ENCODE assay signal across 10 mouse cellular contexts in genomic region chr6:122828086-122828485, GRCm38 (mm10). TPM values are rescaled to one million over a fixed set of nuclear protein-coding genes. Genes with fewer than 3 reads are reported as not detected.
A peak's percentile ranks its signal among the peaks of the same experiment; 100 is the strongest.
DNase-seq lines count a peak whose midpoint lies in the region; ATAC-seq and TF ChIP-seq lines count a peak whose summit lies in the region.
"Had no signal": no experiment of that assay in that cellular context is flagged by ENCODE, and none has a peak within 500 bp of the region (broad histone marks: within the 10 kb centered on the region; RNA-seq: fewer than 3 reads in every experiment).

No protein-coding gene starts in this region.

- H3K36me3 ChIP-seq in kidney, adult 2 months (ENCODE audit: control insufficient read depth, insufficient read depth, low read length), result peaks cover 2% of the 10 kb centered on the region; the same call in 1 of the 2 replicates
- H3K36me3 ChIP-seq in kidney, embryonic 16.5 days (ENCODE audit: insufficient read depth, low read length), result peaks cover 16% of the 10 kb centered on the region
- H3K36me3 ChIP-seq in G1E (replicated peaks), result peaks cover 59% of the 10 kb centered on the region
- peaks cover 42% of the 10 kb centered on the region for H3K36me3 ChIP-seq in liver, embryonic 12.5 days
- peaks cover 9% of the 10 kb centered on the region for H3K36me3 ChIP-seq in splenic B cell, adult 2 months (ENCODE audit: control insufficient read depth, insufficient read depth, low read length, poor library complexity, severe bottlenecking)

- no peak overlapping the region for H3K4me2 ChIP-seq in kidney, embryonic 16.5 days (replicated peaks; ENCODE audit: low read depth, low read length)
- H3K4me2 ChIP-seq in liver, embryonic 12.5 days, result no peak overlapping the region
- H3K4me2 ChIP-seq: embryonic facial prominence, embryonic 12.5 days; neural tube, embryonic 13.5 days had no signal

- H3K4me3 ChIP-seq in kidney, adult 2 months (ENCODE audit: insufficient read depth, low read depth, low read length), result no peak overlapping the region
- H3K4me3 ChIP-seq in kidney, embryonic 16.5 days (ENCODE audit: low read length), result no peak overlapping the region
- no peak overlapping the region for H3K4me3 ChIP-seq in G1E (ENCODE audit: low read depth, low read length)
- no peak overlapping the region for H3K4me3 ChIP-seq in liver, embryonic 12.5 days
- H3K4me3 ChIP-seq: embryonic facial prominence, embryonic 12.5 days; neural tube, embryonic 13.5 days had no signal

- H3K27ac ChIP-seq in kidney, adult 2 months (ENCODE audit: insufficient read depth, low read depth, low read length), result no peak overlapping the region
- no peak overlapping the region for H3K27ac ChIP-seq in kidney, embryonic 16.5 days (ENCODE audit: low read length)
- H3K27ac ChIP-seq in liver, embryonic 12.5 days, result no peak overlapping the region
- H3K27ac ChIP-seq: embryonic facial prominence, embryonic 12.5 days; neural tube, embryonic 13.5 days had no signal

- ATAC-seq in kidney, embryonic 16.5 days (ENCODE audit: low FRiP score, low TSS enrichment), result no peak
- ATAC-seq in G1E (ENCODE audit: extremely low read depth, insufficient number of reproducible peaks, low FRiP score, poor library complexity, severe bottlenecking), result no peak
- ATAC-seq in liver, embryonic 12.5 days, result 0 out of 2 replicates have a peak, but pooled peaks have one; percentile 3

- peaks cover 20% of the 10 kb centered on the region for H3K4me1 ChIP-seq in kidney, adult 2 months (ENCODE audit: control insufficient read depth, insufficient read depth, low read length)
- peaks cover 14% of the 10 kb centered on the region for H3K4me1 ChIP-seq in kidney, embryonic 16.5 days (ENCODE audit: insufficient read depth, low read length)
- H3K4me1 ChIP-seq in G1E (ENCODE audit: insufficient read depth, low read depth, low read length), result peaks cover 38% of the 10 kb centered on the region
- peaks cover 46% of the 10 kb centered on the region for H3K4me1 ChIP-seq in liver, embryonic 12.5 days

- H3K9me3 ChIP-seq in kidney, embryonic 16.5 days (ENCODE audit: low read length), result no peaks in the 10 kb centered on the region
- H3K9me3 ChIP-seq in G1E (replicated peaks), result no peaks in the 10 kb centered on the region
- H3K9me3 ChIP-seq in liver, embryonic 12.5 days (replicated peaks), result no peaks in the 10 kb centered on the region
- H3K9me3 ChIP-seq: embryonic facial prominence, embryonic 12.5 days; neural tube, embryonic 13.5 days had no signal

- peak; percentile 35 for DNase-seq in kidney, adult 2 months
- DNase-seq in G1E (ENCODE audit: low spot score), result no peak
- peak; percentile 46 for DNase-seq in brain, adult 2 months (ENCODE audit: low read depth, low spot score)
- peak; percentile 55 for DNase-seq in splenic B cell, adult 2 months (ENCODE audit: low read depth, low spot score)
- DNase-seq in frontal cortex, postnatal 36 days (ENCODE audit: low spot score in 2 of 2), result no peak
- no peak for DNase-seq in layer of hippocampus, adult 8-10 months (ENCODE audit: low spot score in 2 of 2)

- 61% methylated on average over 13 of the region's 13 CpGs for WGBS in kidney, adult 2 months
- WGBS in kidney, embryonic 16.5 days, result 50% methylated on average over 13 of the region's 13 CpGs
- WGBS in liver, embryonic 12.5 days (ENCODE audit: insufficient replicate concordance), result 45% methylated on average over 13 of the region's 13 CpGs

- H3K9ac ChIP-seq in kidney, embryonic 16.5 days (replicated peaks; ENCODE audit: low read length), result no peak overlapping the region
- H3K9ac ChIP-seq in liver, embryonic 12.5 days, result no peak overlapping the region
- H3K9ac ChIP-seq: embryonic facial prominence, embryonic 12.5 days; neural tube, embryonic 13.5 days had no signal

- TF ChIP-seq CTCF in kidney, adult 2 months (conservative IDR thresholded peaks at IDR 0.05; ENCODE audit: insufficient read depth, insufficient read length, low read depth, low read length), result peak; percentile 37; the same call in 1 of the 2 replicates
- TF ChIP-seq CTCF in G1E (IDR thresholded peaks at IDR 0.05; ENCODE audit: low read depth, low read length), result peak; percentile 33

- no peak for TF ChIP-seq POLR2A in kidney, adult 2 months (IDR thresholded peaks at IDR 0.05; ENCODE audit: low read depth, low read length)

- no peaks in the 10 kb centered on the region for H3K27me3 ChIP-seq in kidney, adult 2 months (replicated peaks; ENCODE audit: control insufficient read depth, insufficient read depth, low read length)
- H3K27me3 ChIP-seq in kidney, embryonic 16.5 days (ENCODE audit: insufficient read depth, low read length), result no peaks in the 10 kb centered on the region
- H3K27me3 ChIP-seq in G1E (ENCODE audit: insufficient read depth, low read length), result no peaks in the 10 kb centered on the region
- H3K27me3 ChIP-seq in liver, embryonic 12.5 days (replicated peaks), result no peaks in the 10 kb centered on the region
- H3K27me3 ChIP-seq in splenic B cell, adult 2 months (ENCODE audit: control insufficient read depth, insufficient read depth, low read length, poor library complexity, severe bottlenecking), result no peaks in the 10 kb centered on the region
- H3K27me3 ChIP-seq: embryonic facial prominence, embryonic 12.5 days; neural tube, embryonic 13.5 days had no signal

RNA-seq across cellular contexts. Expression of gene Foxj2, which starts 8.4 kb away (rescaled TPM):
- 9.7 and 12.7 TPM in 2 replicates for polyA plus RNA-seq in kidney, adult 2 months (2012; rRNA removed)
- 5.8 and 6.4 TPM in 2 replicates for polyA plus RNA-seq in kidney, embryonic 16.5 days (2015; fragmentation: Nextera tagmentation; extraction: Ambion mirVana)
- total RNA-seq in G1E (2014; fragmentation: Nextera tagmentation) (24.3 and 27.8 TPM in 2 replicates), G1E (2017) (3.9 and 4.0 TPM in 2 replicates)
- polyA plus RNA-seq in G1E (2012), result 18.6 and 20.5 TPM in 2 replicates
- polyA plus RNA-seq in liver, embryonic 12.5 days (2016; fragmentation: Nextera tagmentation; extraction: Ambion mirVana), result 2.0 and 2.4 TPM in 2 replicates
- total RNA-seq in layer of hippocampus, adult 8-10 months (2022), result 10 to 100 TPM; 26.8 to 29.2 (median 27.8) TPM

RNA-seq across cellular contexts. Expression of gene Slc2a3, which starts 26.6 kb away (rescaled TPM):
- polyA plus RNA-seq in kidney, adult 2 months (2012; rRNA removed), result 1.3 and 2.7 TPM in 2 replicates
- 8.6 and 9.6 TPM in 2 replicates for polyA plus RNA-seq in kidney, embryonic 16.5 days (2015; fragmentation: Nextera tagmentation; extraction: Ambion mirVana)
- total RNA-seq in G1E (2014; fragmentation: Nextera tagmentation), result 375 and 431 TPM in 2 replicates
- 371 and 387 TPM in 2 replicates for total RNA-seq in G1E (2017)
- polyA plus RNA-seq in G1E (2012), result 73.2 and 97.6 TPM in 2 replicates
- polyA plus RNA-seq in liver, embryonic 12.5 days (2016; fragmentation: Nextera tagmentation; extraction: Ambion mirVana), result 35.5 and 38.7 TPM in 2 replicates
- total RNA-seq in layer of hippocampus, adult 8-10 months (2022), result 100 to 1,000 TPM in 2 of 4 experiments, 10 to 100 TPM in 2; 89.0 to 124 (median 100) TPM

RNA-seq across cellular contexts. Expression of gene C3ar1, which starts 27.9 kb away (rescaled TPM):
- polyA plus RNA-seq in kidney, adult 2 months (2012; rRNA removed), result 1.6 and 2.1 TPM in 2 replicates
- 1.7 and 1.8 TPM in 2 replicates for polyA plus RNA-seq in kidney, embryonic 16.5 days (2015; fragmentation: Nextera tagmentation; extraction: Ambion mirVana)
- total RNA-seq in G1E (2014; fragmentation: Nextera tagmentation) (not detected in 2 replicates), G1E (2017) (0.23 and 0.38 TPM in 2 replicates)
- polyA plus RNA-seq in G1E (2012), result not detected in 2 replicates
- polyA plus RNA-seq in liver, embryonic 12.5 days (2016; fragmentation: Nextera tagmentation; extraction: Ambion mirVana), result 1.5 TPM in 2 replicates
- total RNA-seq in layer of hippocampus, adult 8-10 months (2022), result 10 to 100 TPM in 1 of 4 experiments, 1 to 10 TPM in 1, under 1 TPM in 2; 0.66 to 11.6 (median 4.5) TPM

RNA-seq across cellular contexts. Expression of gene Necap1, which starts 46.2 kb away (rescaled TPM):
- polyA plus RNA-seq in kidney, adult 2 months (2012; rRNA removed), result 20.5 and 25.0 TPM in 2 replicates
- 54.7 and 58.6 TPM in 2 replicates for polyA plus RNA-seq in kidney, embryonic 16.5 days (2015; fragmentation: Nextera tagmentation; extraction: Ambion mirVana)
- 30.8 and 40.5 TPM in 2 replicates for total RNA-seq in G1E (2014; fragmentation: Nextera tagmentation)
- 19.4 and 19.9 TPM in 2 replicates for total RNA-seq in G1E (2017)
- polyA plus RNA-seq in G1E (2012), result 8.1 and 10.4 TPM in 2 replicates
- 28.3 and 32.9 TPM in 2 replicates for polyA plus RNA-seq in liver, embryonic 12.5 days (2016; fragmentation: Nextera tagmentation; extraction: Ambion mirVana)
- 100 to 1,000 TPM; 186 to 214 (median 206) TPM for total RNA-seq in layer of hippocampus, adult 8-10 months (2022)

Comparison
In these comparisons a context has a peak if more than half of its experiments do, and no peak if none do; other contexts are left out.
1. DNase-seq: peak in kidney, adult 2 months (single experiment), brain, adult 2 months (single experiment) and splenic B cell, adult 2 months (single experiment); none in G1E (single experiment), frontal cortex, postnatal 36 days (0 of 2) and layer of hippocampus, adult 8-10 months (0 of 2).